Mouse (Mus musculus): ENCODE measurements at regions not wholly inside any gene's neighbourhood (a gene's known extent, or its start where the extent isn't known, plus 50 kb on each side); places are given as distances from the start of the nearest gene placed in this dataset.

DNA sequence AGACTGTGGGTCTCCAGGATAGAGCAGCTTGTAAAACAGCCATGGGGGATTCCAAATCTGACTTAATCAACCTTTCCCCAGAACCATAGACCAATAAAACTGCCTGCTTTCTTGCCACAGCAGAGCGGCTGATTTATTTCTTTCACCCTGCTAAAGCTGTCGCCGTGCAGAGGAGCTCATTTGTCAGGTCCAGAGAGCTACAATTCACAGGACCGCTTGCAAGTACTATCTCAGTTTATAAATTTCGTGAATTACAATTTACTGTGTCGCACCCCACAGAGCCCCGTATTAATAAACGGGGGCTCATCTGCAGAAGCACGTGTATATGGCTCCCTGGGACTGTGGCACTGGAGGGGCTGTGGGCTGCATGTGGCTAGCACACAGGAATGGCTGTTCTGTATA lies 185.4 kb upstream of the Bmper start:
- TF ChIP-seq POLR2A (IDR thresholded peaks at IDR 0.05; ENCODE audit: low read depth, low read length) (no peak), CTCF (conservative IDR thresholded peaks at IDR 0.05; ENCODE audit: insufficient read depth, insufficient read length, low read depth, low read length) (no peak)

All from kidney, adult 2 months (tissue).